Mouse (Mus musculus): ENCODE measurements around the gene Slc2a9. TPM values are rescaled to one million over a fixed set of nuclear protein-coding genes. Genes with fewer than 3 reads are reported as not detected.

Slc2a9 gene
- total and polyA plus RNA-seq, 3 experiments, result 1.6 to 2.8 (median 2.3) TPM

DNA sequence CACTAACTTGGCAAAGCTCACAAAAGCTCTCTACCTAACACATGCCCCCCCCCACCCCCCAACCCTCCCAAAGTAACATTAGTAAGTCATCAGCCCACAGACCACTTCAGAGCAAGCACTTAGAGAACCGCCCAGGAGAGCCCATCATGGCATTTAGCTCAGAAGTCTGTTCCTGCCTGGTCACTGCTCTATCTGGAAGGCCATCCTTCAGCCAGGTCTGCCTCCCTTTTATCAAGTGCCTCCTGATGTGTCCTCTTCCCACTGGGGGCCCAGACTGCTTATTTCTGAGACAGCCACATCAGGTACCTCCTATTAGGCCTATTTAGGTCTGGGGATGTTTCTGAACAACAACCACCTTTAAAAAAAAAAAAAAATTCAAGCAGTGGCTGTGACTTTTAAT is 38.0 kb upstream of the Slc2a9 start:
- TF ChIP-seq PAX5 (IDR thresholded peaks at IDR 0.05; ENCODE audit: low read length), result no peak
- TF ChIP-seq GABPA (IDR thresholded peaks at IDR 0.05; ENCODE audit: insufficient replicate concordance, low read depth, low read length), result no peak
- no peak for TF ChIP-seq SMC3 (IDR thresholded peaks at IDR 0.05; ENCODE audit: low read depth, low read length)
- no peak for TF ChIP-seq USF2 (conservative IDR thresholded peaks at IDR 0.05; ENCODE audit: low read depth, low read length)
- no peak for TF ChIP-seq MEF2A (IDR thresholded peaks at IDR 0.05; ENCODE audit: borderline replicate concordance, low read depth, low read length)
- TF ChIP-seq TCF12 (IDR thresholded peaks at IDR 0.05; ENCODE audit: low read depth, low read length), result no peak
- TF ChIP-seq ZMIZ1 (IDR thresholded peaks at IDR 0.05; ENCODE audit: low read depth, low read length), result no peak
- TF ChIP-seq MXI1 (IDR thresholded peaks at IDR 0.05; ENCODE audit: low read depth, low read length), result no peak
- TF ChIP-seq ZC3H11A (IDR thresholded peaks at IDR 0.05; ENCODE audit: low read depth, low read length), result no peak
- DNase-seq (ENCODE audit: extremely low read depth), result no peak
- Histone ChIP-seq H3K27me3 (replicated peaks) (no peaks in the 10 kb centered on the region), H3K4me2 (ENCODE audit: insufficient read depth, low read depth, poor library complexity, severe bottlenecking) (no peak overlapping the region), H3K4me1 (ENCODE audit: control insufficient read depth in 1 of 2, insufficient read depth in 2 of 2) (no peaks in the 10 kb centered on the region), H3K27ac (ENCODE audit: insufficient read depth, low read depth) (no peak overlapping the region), H3K9ac (ENCODE audit: insufficient read depth, low read depth) (no peak overlapping the region), H3K9me3 (replicated peaks; ENCODE audit: low read length) (no peaks in the 10 kb centered on the region), H3K36me3 (replicated peaks in 1 of 2; ENCODE audit: control insufficient read depth in 1 of 2, insufficient read depth in 1 of 2, low read length in 1 of 2) (peaks cover 95 to 100% of the 10 kb centered on the region in 2 experiments), H3K79me2 (replicated peaks; ENCODE audit: control insufficient read depth, extremely low read depth, insufficient read depth, poor library complexity, severe bottlenecking) (no peaks in the 10 kb centered on the region; the same call in 1 of the 2 replicates), H3K4me3 (replicated peaks in 1 of 3; ENCODE audit: low read depth in 2 of 3, low read length in 2 of 3, poor library complexity in 1 of 3) (no peak overlapping the region)
- dilution Hi-C loops (cut with MboI; ENCODE audit: extremely low pct_ligation_motif_present, extremely low pct_unique_long_range_greater_than_20kb, low sequenced_read_pairs), result no loop called here
- in situ Hi-C loops (cut with MboI; ENCODE audit: low pct_ligation_motif_present, low pct_unique_long_range_greater_than_20kb, low sequenced_read_pairs), result no loop called here

DNA sequence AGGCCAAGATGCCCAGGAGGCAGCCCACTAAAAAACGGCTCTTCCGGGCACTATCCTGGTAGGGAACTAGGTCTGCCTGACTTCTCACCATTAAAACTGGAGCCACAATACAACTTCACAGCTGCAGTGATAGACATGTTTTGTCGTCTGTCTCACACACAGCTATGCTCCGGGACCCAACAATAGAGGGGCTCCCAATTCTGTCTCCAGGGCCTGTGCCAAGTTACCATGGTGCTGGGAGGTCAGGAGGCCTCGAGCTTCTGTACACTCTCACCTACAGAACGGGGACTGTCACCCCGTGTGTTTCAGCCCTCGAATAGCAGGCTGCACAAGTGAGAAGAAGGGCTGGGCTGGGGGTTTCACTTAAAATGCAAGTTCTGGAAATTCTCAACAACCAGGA is 35.6 kb upstream of the Slc2a9 start:
- Histone ChIP-seq H3K4me2 (ENCODE audit: insufficient read depth, low read depth, poor library complexity, severe bottlenecking) (no peak overlapping the region), H3K4me1 (ENCODE audit: control insufficient read depth in 1 of 2, insufficient read depth in 2 of 2) (no peaks in the 10 kb centered on the region), H3K79me2 (replicated peaks; ENCODE audit: control insufficient read depth, extremely low read depth, insufficient read depth, poor library complexity, severe bottlenecking) (no peaks in the 10 kb centered on the region; the same call in 1 of the 2 replicates), H3K27me3 (replicated peaks) (no peaks in the 10 kb centered on the region), H3K4me3 (replicated peaks in 1 of 3; ENCODE audit: low read depth in 2 of 3, low read length in 2 of 3, poor library complexity in 1 of 3) (no peak overlapping the region), H3K9ac (ENCODE audit: insufficient read depth, low read depth) (no peak overlapping the region), H3K27ac (ENCODE audit: insufficient read depth, low read depth) (no peak overlapping the region), H3K9me3 (replicated peaks; ENCODE audit: low read length) (no peaks in the 10 kb centered on the region), H3K36me3 (replicated peaks in 1 of 2; ENCODE audit: control insufficient read depth in 1 of 2, insufficient read depth in 1 of 2, low read length in 1 of 2) (peaks cover 92 to 99% of the 10 kb centered on the region in 2 experiments)
- dilution Hi-C loops (cut with MboI; ENCODE audit: extremely low pct_ligation_motif_present, extremely low pct_unique_long_range_greater_than_20kb, low sequenced_read_pairs), result no loop called here
- no peak for DNase-seq (ENCODE audit: extremely low read depth)
- in situ Hi-C loops (cut with MboI; ENCODE audit: low pct_ligation_motif_present, low pct_unique_long_range_greater_than_20kb, low sequenced_read_pairs), result no loop called here
- TF ChIP-seq JUND (conservative IDR thresholded peaks at IDR 0.05; ENCODE audit: low read depth, low read length), result no peak

DNA sequence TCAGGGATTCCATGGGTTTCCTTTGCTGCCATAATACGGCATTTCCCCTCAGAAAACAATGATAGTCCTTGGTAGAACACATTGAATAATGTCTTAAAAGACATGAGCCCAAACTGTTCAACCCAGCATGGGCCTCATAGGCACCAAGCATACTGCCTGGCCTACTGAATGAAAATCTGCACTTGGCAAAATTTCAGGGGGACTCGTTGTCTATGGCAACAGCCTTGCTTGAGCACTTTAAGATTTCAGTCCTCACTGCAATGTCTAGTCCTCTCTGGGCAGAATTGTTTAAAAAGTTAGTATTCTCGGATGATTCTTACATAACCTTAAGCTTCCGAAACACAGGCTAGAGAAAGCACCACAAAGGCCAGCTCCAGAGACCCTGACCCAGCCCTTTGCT is 34.9 kb upstream of the Slc2a9 start:
- H3K9me3 ChIP-seq (replicated peaks; ENCODE audit: low read length), result no peaks in the 10 kb centered on the region
- dilution Hi-C loops (cut with MboI; ENCODE audit: extremely low pct_ligation_motif_present, extremely low pct_unique_long_range_greater_than_20kb, low sequenced_read_pairs), result no loop called here
- no peak overlapping the region for H3K9ac ChIP-seq (ENCODE audit: insufficient read depth, low read depth)
- H3K4me3 ChIP-seq (replicated peaks in 1 of 3; ENCODE audit: low read depth in 2 of 3, low read length in 2 of 3, poor library complexity in 1 of 3), result no peak overlapping the region
- no peaks in the 10 kb centered on the region for H3K4me1 ChIP-seq (ENCODE audit: control insufficient read depth in 1 of 2, insufficient read depth in 2 of 2)
- in situ Hi-C loops (cut with MboI; ENCODE audit: low pct_ligation_motif_present, low pct_unique_long_range_greater_than_20kb, low sequenced_read_pairs), result no loop called here
- no peak for TF ChIP-seq BHLHE40 (IDR thresholded peaks at IDR 0.05; ENCODE audit: low read depth, low read length)
- no peak for TF ChIP-seq EP300 (IDR thresholded peaks at IDR 0.05; ENCODE audit: low read length)
- TF ChIP-seq POLR2A (IDR thresholded peaks at IDR 0.05; ENCODE audit: low read depth, low read length), result no peak
- no peak for TF ChIP-seq ZMIZ1 (IDR thresholded peaks at IDR 0.05; ENCODE audit: low read depth, low read length)
- no peak for TF ChIP-seq USF1 (IDR thresholded peaks at IDR 0.05; ENCODE audit: low read depth, low read length)
- no peak for TF ChIP-seq E2F4 (IDR thresholded peaks at IDR 0.05; ENCODE audit: insufficient replicate concordance, low read depth, low read length)
- no peak for TF ChIP-seq HCFC1 (IDR thresholded peaks at IDR 0.05; ENCODE audit: low read depth, low read length)
- TF ChIP-seq ZKSCAN1 (IDR thresholded peaks at IDR 0.05; ENCODE audit: borderline replicate concordance, low read depth, low read length), result no peak
- TF ChIP-seq TCF12 (IDR thresholded peaks at IDR 0.05; ENCODE audit: low read depth, low read length), result no peak
- TF ChIP-seq MAX (IDR thresholded peaks at IDR 0.05; ENCODE audit: low read length), result no peak
- no peak for TF ChIP-seq USF2 (conservative IDR thresholded peaks at IDR 0.05; ENCODE audit: low read depth, low read length)
- no peak for TF ChIP-seq MAFK (IDR thresholded peaks at IDR 0.05; ENCODE audit: insufficient replicate concordance, low read length)
- TF ChIP-seq NRF1 (IDR thresholded peaks at IDR 0.05; ENCODE audit: low read depth, low read length), result no peak
- no peak for TF ChIP-seq PAX5 (IDR thresholded peaks at IDR 0.05; ENCODE audit: low read length)
- no peaks in the 10 kb centered on the region; the same call in 1 of the 2 replicates for H3K79me2 ChIP-seq (replicated peaks; ENCODE audit: control insufficient read depth, extremely low read depth, insufficient read depth, poor library complexity, severe bottlenecking)
- H3K36me3 ChIP-seq (replicated peaks in 1 of 2; ENCODE audit: control insufficient read depth in 1 of 2, insufficient read depth in 1 of 2, low read length in 1 of 2), result peaks cover 91 to 98% of the 10 kb centered on the region in 2 experiments
- H3K27ac ChIP-seq (ENCODE audit: insufficient read depth, low read depth), result no peak overlapping the region
- H3K27me3 ChIP-seq (replicated peaks), result no peaks in the 10 kb centered on the region
- no peak for DNase-seq (ENCODE audit: extremely low read depth)
- H3K4me2 ChIP-seq (ENCODE audit: insufficient read depth, low read depth, poor library complexity, severe bottlenecking), result no peak overlapping the region

All from CH12.LX (cell line).